Mouse (Mus musculus): ENCODE data around the gene Ankrd33b.

- TF ChIP-seq POLR2A (IDR thresholded peaks at IDR 0.05; ENCODE audit: low read depth, low read length) (no peak), CTCF (IDR thresholded peaks at IDR 0.05; ENCODE audit: extremely low read depth, insufficient read depth, insufficient read length, insufficient replicate concordance) (no peak)
Measured at GRCm38 (mm10) chr15:31253963-31254362, 113.6 kb downstream of the Ankrd33b start.
